Mouse (Mus musculus) liver, postnatal 0 days (tissue): ENCODE results near the gene Zfp217.
A peak's percentile ranks its signal among the peaks of the same experiment; 100 is the strongest.

Experiments
- CTCF ChIP-seq: sonication (generic); IDR thresholded peaks from 2 replicates; pipeline ENCODE4 v1.5.1; 2016; ENCODE audit warnings: antibody characterized with exemption, low read depth
- EP300 ChIP-seq: IDR thresholded peaks from 2 replicates; pipeline ENCODE4 v1.6.1; 2016; ENCODE audit warnings: antibody characterized with exemption, low read depth, mild to moderate bottlenecking

DNA sequence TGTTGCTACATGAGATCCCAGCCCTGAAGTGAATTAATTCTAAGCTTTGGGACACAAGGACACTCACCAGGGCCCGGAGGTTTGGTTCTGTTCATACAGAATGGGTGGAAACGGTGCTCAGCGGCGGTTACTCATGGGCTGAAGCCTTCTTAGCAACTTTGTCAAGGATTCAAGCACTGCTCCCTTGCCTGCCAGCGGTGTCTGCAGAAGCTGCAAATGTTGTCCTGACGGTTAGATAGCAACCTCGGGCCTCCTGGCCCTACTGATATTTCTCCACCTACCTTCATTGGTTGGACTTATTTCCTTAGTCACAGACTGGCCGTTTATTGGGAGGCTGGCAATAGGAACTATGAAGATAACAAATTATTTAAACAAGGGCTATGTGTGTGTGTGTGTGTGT is 3.6 kb upstream of the Zfp217 start:
- TF ChIP-seq CTCF: no peak
- peak; percentile 95 for TF ChIP-seq EP300
